Mouse (Mus musculus): ENCODE measurements around the gene Fkbp8. TPM values are rescaled to one million over a fixed set of nuclear protein-coding genes. Genes with fewer than 3 reads are reported as not detected.

Gene Fkbp8
- polyA plus RNA-seq, 1 experiment from 2014 or later, result 245 TPM

DNA sequence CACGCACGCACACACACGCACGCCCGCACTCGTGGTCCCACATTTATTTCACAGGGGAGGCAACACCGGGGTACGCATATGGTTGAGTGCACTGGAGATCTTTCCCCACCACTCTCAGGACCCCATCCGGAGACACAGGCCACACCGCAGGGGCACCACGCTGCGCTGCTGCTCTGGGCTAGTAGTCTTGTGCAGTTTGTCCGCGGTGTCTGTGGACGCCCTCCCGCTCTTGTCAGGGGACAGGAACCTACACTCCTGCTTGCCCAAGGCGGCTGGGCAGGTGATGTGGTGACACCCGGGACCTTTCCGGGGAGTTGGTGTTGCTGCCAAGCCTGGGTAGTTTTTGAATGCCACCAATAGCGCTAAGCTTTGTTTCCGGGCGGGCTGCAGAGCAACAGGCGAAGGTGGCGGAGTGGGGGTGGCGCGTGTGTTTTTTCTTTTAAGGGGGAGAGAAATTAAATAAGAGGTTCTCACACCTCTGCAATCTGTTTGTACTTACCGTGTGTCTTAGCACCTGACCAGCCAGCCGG, 33.0 kb upstream of the Fkbp8 start:
- Histone ChIP-seq H3K9me3 (ENCODE audit: low read depth, low read length) (no peaks in the 10 kb centered on the region), H3K36me3 (ENCODE audit: insufficient read depth) (no peaks in the 10 kb centered on the region), H3K4me1 (ENCODE audit: insufficient read depth) (0 out of 2 replicates have a peak, but pooled peaks cover under 1% of the 10 kb centered on the region), H3K27ac (ENCODE audit: low read depth) (peak overlapping the region; percentile 27; the same call in 1 of the 2 replicates), H3K4me2 (peak overlapping the region; percentile 82), H3K9ac (peak overlapping the region; percentile 54), H3K4me3 (ENCODE audit: low read depth, low read length) (peak overlapping the region; percentile 50), H3K27me3 (ENCODE audit: insufficient read depth, low read length) (peaks cover 96% of the 10 kb centered on the region)
- WGBS, result 2% methylated on average over 28 of the region's 28 CpGs
- no peak for TF ChIP-seq CTCF (IDR thresholded peaks at IDR 0.05; ENCODE audit: low read depth)
- no peak for DNase-seq
- no peak for ATAC-seq (ENCODE audit: insufficient read depth)

DNA sequence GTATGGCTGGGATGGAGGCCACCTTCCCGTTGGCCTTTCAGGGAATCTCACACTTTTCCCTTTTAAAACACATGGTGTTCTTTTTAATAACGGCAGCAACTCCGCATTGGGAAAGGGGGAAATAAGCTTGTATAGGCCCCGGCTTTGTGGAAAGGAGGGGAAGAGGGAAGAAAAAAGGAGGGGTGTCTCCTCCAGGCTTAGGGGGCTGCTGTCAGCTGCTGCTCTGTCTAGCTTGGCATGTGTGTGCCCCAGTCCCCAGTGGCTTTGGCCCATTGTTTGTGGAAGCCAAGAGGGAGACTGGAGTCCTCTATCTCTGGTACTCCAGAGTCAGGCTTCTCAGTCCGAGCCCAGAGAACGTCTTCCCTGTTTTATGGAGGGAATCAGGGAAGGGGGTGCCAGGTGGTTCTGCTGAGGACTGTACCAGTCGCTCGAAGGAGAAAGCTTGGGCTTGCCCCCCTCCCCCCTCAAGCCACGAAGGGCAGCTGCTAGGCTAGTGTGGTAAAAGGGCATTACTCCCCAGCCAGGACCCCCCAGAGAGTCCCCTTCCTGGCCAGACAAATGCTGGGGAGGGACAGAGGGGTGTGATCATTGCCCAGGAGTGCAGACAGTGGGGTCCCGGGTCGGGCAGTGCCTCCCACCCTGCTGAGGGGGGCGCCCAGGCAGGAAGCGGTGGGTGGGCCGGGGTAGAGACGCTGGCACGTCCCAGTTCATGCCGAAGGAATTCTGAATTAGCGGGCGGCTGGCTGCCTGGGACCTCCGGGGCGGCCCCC, 32.3 kb upstream of the Fkbp8 start:
- ATAC-seq (ENCODE audit: insufficient read depth), result no peak
- no peak for DNase-seq
- no peaks in the 10 kb centered on the region for H3K4me1 ChIP-seq (ENCODE audit: insufficient read depth)
- H3K27me3 ChIP-seq (ENCODE audit: insufficient read depth, low read length), result peaks cover 93% of the 10 kb centered on the region
- 2% methylated on average over 21 of the region's 21 CpGs for WGBS
- H3K4me3 ChIP-seq (ENCODE audit: low read depth, low read length), result peak overlapping the region; percentile 50
- H3K36me3 ChIP-seq (ENCODE audit: insufficient read depth), result no peaks in the 10 kb centered on the region
- no peaks in the 10 kb centered on the region for H3K9me3 ChIP-seq (ENCODE audit: low read depth, low read length)
- H3K4me2 ChIP-seq, result peak overlapping the region; percentile 82
- no peak for TF ChIP-seq CTCF (IDR thresholded peaks at IDR 0.05; ENCODE audit: low read depth)
- peak overlapping the region; percentile 54 for H3K9ac ChIP-seq
- no peak overlapping the region for H3K27ac ChIP-seq (ENCODE audit: low read depth)

DNA sequence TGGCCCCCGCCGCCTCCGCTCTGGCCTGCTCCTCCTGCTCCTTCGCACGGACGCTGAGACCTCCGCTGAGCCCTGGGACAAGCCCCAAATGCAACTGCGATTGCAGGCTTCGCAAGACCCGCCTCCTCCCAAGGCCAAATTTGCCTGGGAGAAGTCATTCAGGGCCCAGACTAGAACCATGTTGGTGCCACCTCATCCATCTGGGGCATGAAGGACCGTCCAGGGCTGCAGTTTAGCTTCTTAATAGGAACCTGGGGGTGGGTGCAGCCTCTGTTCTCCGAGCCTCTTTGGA, 31.8 kb upstream of the Fkbp8 start:
- Histone ChIP-seq H3K9ac (peak overlapping the region; percentile 54), H3K4me2 (peak overlapping the region; percentile 82), H3K36me3 (ENCODE audit: insufficient read depth) (no peaks in the 10 kb centered on the region), H3K4me3 (ENCODE audit: low read depth, low read length) (peak overlapping the region; percentile 50), H3K9me3 (ENCODE audit: low read depth, low read length) (no peaks in the 10 kb centered on the region), H3K4me1 (ENCODE audit: insufficient read depth) (no peaks in the 10 kb centered on the region), H3K27me3 (ENCODE audit: insufficient read depth, low read length) (peaks cover 93% of the 10 kb centered on the region), H3K27ac (ENCODE audit: low read depth) (no peak overlapping the region)
- 10% methylated on average over 12 of the region's 12 CpGs for WGBS
- TF ChIP-seq CTCF (IDR thresholded peaks at IDR 0.05; ENCODE audit: low read depth), result no peak
- no peak for ATAC-seq (ENCODE audit: insufficient read depth)
- DNase-seq, result no peak

DNA sequence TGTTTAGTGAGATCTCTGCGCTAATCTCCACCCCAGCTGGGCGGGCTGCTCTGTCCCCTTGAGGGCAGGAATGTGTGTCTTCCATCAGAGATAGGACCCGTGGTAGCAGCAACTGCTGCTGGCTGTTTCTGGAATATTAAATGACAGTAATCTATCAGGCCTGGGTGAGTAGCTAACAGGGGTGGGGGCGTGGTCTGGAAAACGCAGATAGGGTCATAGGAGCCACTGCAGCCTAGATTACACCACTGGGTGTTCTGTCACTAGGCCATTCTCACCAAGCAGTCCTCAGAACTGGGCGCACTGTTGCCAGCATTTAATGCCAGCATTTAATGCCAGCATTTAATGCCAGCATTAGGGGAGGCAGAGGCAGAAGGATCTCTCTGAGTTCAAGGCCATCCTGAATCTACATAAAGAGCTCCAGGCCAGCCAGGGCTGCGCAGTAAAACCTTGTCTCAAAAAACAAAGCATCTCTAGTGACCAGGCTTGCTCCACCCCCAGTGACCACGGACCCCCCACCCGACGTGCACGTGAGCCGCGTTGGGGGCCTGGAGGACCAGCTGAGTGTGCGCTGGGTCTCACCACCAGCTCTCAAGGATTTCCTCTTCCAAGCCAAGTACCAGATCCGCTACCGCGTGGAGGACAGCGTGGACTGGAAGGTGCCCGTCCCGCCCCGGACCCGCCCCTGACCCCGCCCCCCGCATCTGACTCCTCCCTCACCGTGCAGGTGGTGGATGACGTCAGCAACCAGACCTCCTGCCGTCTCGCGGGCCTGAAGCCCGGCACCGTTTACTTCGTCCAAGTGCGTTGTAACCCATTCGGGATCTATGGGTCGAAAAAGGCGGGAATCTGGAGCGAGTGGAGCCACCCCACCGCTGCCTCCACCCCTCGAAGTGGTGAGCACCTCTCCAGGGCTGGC, 26.9 kb upstream of the Fkbp8 start:
- Histone ChIP-seq H3K4me1 (ENCODE audit: insufficient read depth) (peaks cover 6% of the 10 kb centered on the region), H3K9ac (no peak overlapping the region), H3K9me3 (ENCODE audit: low read depth, low read length) (no peaks in the 10 kb centered on the region), H3K27me3 (ENCODE audit: insufficient read depth, low read length) (peaks cover 67% of the 10 kb centered on the region), H3K36me3 (ENCODE audit: insufficient read depth) (peaks cover 10% of the 10 kb centered on the region; the same call in 1 of the 2 replicates), H3K4me3 (ENCODE audit: low read depth, low read length) (0 out of 2 replicates have a peak overlapping the region, but pooled peaks have one; percentile 6), H3K27ac (ENCODE audit: low read depth) (no peak overlapping the region), H3K4me2 (peak overlapping the region; percentile 43)
- no peak for ATAC-seq (ENCODE audit: insufficient read depth)
- TF ChIP-seq CTCF (IDR thresholded peaks at IDR 0.05; ENCODE audit: low read depth), result no peak
- 10% methylated on average over 39 of the region's 39 CpGs for WGBS
- DNase-seq, result no peak

- H3K4me3 ChIP-seq (ENCODE audit: low read depth, low read length), result no peak overlapping the region
- H3K9me3 ChIP-seq (ENCODE audit: low read depth, low read length), result no peaks in the 10 kb centered on the region
- peaks cover 12% of the 10 kb centered on the region for H3K36me3 ChIP-seq (ENCODE audit: insufficient read depth)
- 16% methylated on average over 23 of the region's 23 CpGs for WGBS
- H3K4me2 ChIP-seq, result peak overlapping the region; percentile 13; the same call in 1 of the 2 replicates
- H3K4me1 ChIP-seq (ENCODE audit: insufficient read depth), result peaks cover 12% of the 10 kb centered on the region
- H3K9ac ChIP-seq, result no peak overlapping the region
- no peak for ATAC-seq (ENCODE audit: insufficient read depth)
- peaks cover 54% of the 10 kb centered on the region for H3K27me3 ChIP-seq (ENCODE audit: insufficient read depth, low read length)
- H3K27ac ChIP-seq (ENCODE audit: low read depth), result no peak overlapping the region
- peak; percentile 47 for DNase-seq
- no peak for TF ChIP-seq CTCF (IDR thresholded peaks at IDR 0.05; ENCODE audit: low read depth)
Measured at GRCm38 (mm10) chr8:70501820-70502529, 25.5 kb upstream of the Fkbp8 start.

DNA sequence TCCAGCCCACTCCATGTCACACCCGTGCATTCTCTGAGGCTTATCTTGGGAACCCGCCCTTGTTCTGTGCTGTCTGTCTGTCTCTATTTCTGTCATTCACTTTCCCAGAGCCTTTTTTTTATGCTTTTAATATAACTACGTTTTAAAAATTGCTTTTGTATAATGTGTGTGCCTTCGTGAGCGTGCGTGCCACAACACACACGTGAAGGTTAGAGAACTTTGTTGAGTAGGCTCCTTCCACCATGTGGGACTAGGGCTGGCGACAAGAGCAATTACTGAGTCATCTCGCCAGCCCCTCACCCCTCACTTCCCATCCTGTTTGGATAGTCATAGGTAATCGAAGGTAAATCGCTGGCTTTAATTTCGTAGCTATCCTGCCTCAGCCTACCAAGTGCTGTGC, 25.0 kb upstream of the Fkbp8 start:
- Histone ChIP-seq H3K4me2 (peak overlapping the region; percentile 13; the same call in 1 of the 2 replicates), H3K36me3 (ENCODE audit: insufficient read depth) (peaks cover 18% of the 10 kb centered on the region), H3K9ac (no peak overlapping the region), H3K27me3 (ENCODE audit: insufficient read depth, low read length) (peaks cover 48% of the 10 kb centered on the region), H3K4me3 (ENCODE audit: low read depth, low read length) (no peak overlapping the region), H3K27ac (ENCODE audit: low read depth) (no peak overlapping the region), H3K9me3 (ENCODE audit: low read depth, low read length) (no peaks in the 10 kb centered on the region), H3K4me1 (ENCODE audit: insufficient read depth) (peaks cover 12% of the 10 kb centered on the region)
- no peak for DNase-seq
- no peak for TF ChIP-seq CTCF (IDR thresholded peaks at IDR 0.05; ENCODE audit: low read depth)
- WGBS, result 42% methylated on average over 12 of the region's 12 CpGs
- no peak for ATAC-seq (ENCODE audit: insufficient read depth)

Data from lung, embryonic 14.5 days (tissue).